Mouse (Mus musculus): ENCODE measurements around the gene Paqr8.

- no peak for TF ChIP-seq CTCF (IDR thresholded peaks at IDR 0.05; ENCODE audit: insufficient read depth, low read length)
- TF ChIP-seq POLR2A (IDR thresholded peaks at IDR 0.05; ENCODE audit: borderline replicate concordance, extremely low read depth, low read depth, low read length): no peak
Measured at GRCm38 (mm10) chr1:20943016-20943415, 52.6 kb downstream of the Paqr8 start.

All from lung, adult 2 months (tissue).